Mouse (Mus musculus) cerebellum, postnatal 14 days (tissue): Measurements from ENCODE around the gene Foxk2.
"Not testable (repeated sequence)": the region's sequence is repeated elsewhere in the genome, so short reads cannot be mapped to it uniquely, and the experiment has no call there.

Experiments used
- DNase-seq, 2 experiments: peaks; one replicate each; pipeline ENCODE4 v3.0.0; 2021; ENCODE audit warnings: mixed read lengths in 2 of 2

Foxk2 gene

GRCm38 (mm10) chr11:121282911-121283310 is 23.1 kb downstream of the Foxk2 start:
- no peak for DNase-seq

GRCm38 (mm10) chr11:121289859-121290258 is 30.1 kb downstream of the Foxk2 start:
- no peak for DNase-seq

- no peak for DNase-seq
These were observed 35.0 kb downstream of the Foxk2 start for GRCm38 (mm10) chr11:121294771-121295170.

GRCm38 (mm10) chr11:121298493-121298892 is 38.7 kb downstream of the Foxk2 start:
- DNase-seq: no peak

GRCm38 (mm10) chr11:121300265-121300664 is 40.5 kb downstream of the Foxk2 start:
- DNase-seq: no peak

- DNase-seq: no peak
These were observed 45.6 kb downstream of the Foxk2 start for GRCm38 (mm10) chr11:121305371-121305770.

GRCm38 (mm10) chr11:121306608-121307007 is 46.8 kb downstream of the Foxk2 start:
- DNase-seq: no peak

- DNase-seq: not testable (repeated sequence)
These were observed 47.9 kb downstream of the Foxk2 start for GRCm38 (mm10) chr11:121307712-121308111.

- DNase-seq: no peak
These were observed 66.2 kb downstream of the Foxk2 start for GRCm38 (mm10) chr11:121326034-121326433.

- DNase-seq: no peak
These were observed 66.9 kb downstream of the Foxk2 start for GRCm38 (mm10) chr11:121326681-121327080.

- peak in 1 of 2 experiments; percentile 23 for DNase-seq
These were observed 68.4 kb downstream of the Foxk2 start for GRCm38 (mm10) chr11:121328206-121328605.

GRCm38 (mm10) chr11:121328619-121329018 is 68.8 kb downstream of the Foxk2 start:
- no peak for DNase-seq

GRCm38 (mm10) chr11:121331641-121332040 is 71.9 kb downstream of the Foxk2 start:
- no peak for DNase-seq

GRCm38 (mm10) chr11:121339647-121340046 is 79.9 kb downstream of the Foxk2 start:
- DNase-seq: no peak

GRCm38 (mm10) chr11:121340287-121340686 is 80.5 kb downstream of the Foxk2 start:
- DNase-seq: no peak

GRCm38 (mm10) chr11:121342423-121342822 is 82.6 kb downstream of the Foxk2 start:
- DNase-seq: not testable (repeated sequence)

- no peak for DNase-seq
These were observed 87.2 kb downstream of the Foxk2 start for GRCm38 (mm10) chr11:121347036-121347435.

GRCm38 (mm10) chr11:121348166-121348565 is 88.4 kb downstream of the Foxk2 start:
- DNase-seq: no peak

GRCm38 (mm10) chr11:121348727-121349126 is 88.9 kb downstream of the Foxk2 start:
- not testable (repeated sequence) for DNase-seq

- DNase-seq: peak; percentile 40 to 42
These were observed 93.7 kb downstream of the Foxk2 start for GRCm38 (mm10) chr11:121353326-121354090.

- DNase-seq: peak; percentile 99 to 100
These were observed 94.4 kb downstream of the Foxk2 start, which contains the start of gene Wdr45b for GRCm38 (mm10) chr11:121354091-121354707. TSS of gene Wdr45b (minus strand) at chr11:121354445.
